Mouse (Mus musculus): ENCODE results near the gene Gm20823.
"Not testable (repeated sequence)": the region's sequence is repeated elsewhere in the genome, so short reads cannot be mapped to it uniquely, and the experiment has no call there.

The Gm20823 gene

GRCm38 (mm10) chrY:62464745-62465144, at the start of gene Gm20823:
Gm20823 (minus strand) TSS chrY:62464845.
- TF ChIP-seq GATA4 (IDR thresholded peaks at IDR 0.05; ENCODE audit: insufficient replicate concordance, low read length) = not testable (repeated sequence)

Data from liver, adult (tissue).